Mouse (Mus musculus) liver, adult 2 months (tissue): ENCODE measurements around the gene Cog1. TPM values are rescaled to one million over a fixed set of nuclear protein-coding genes. Genes with fewer than 3 reads are reported as not detected.
A peak's percentile ranks its signal among the peaks of the same experiment; 100 is the strongest.

Experiments used
- DNase-seq: peaks from one replicate; pipeline ENCODE4 v3.0.0-alpha.2; 2011; ENCODE audit warnings: low read depth, low spot score; ENCODE audit errors: extremely low read depth
- H3K27ac ChIP-seq: fragments of 200-500 bp; replicated peaks from 2 replicates; pipeline ENCODE4 v1.5.1; 2012; ENCODE audit warnings: low read depth, mild to moderate bottlenecking, control low read depth, inconsistent platforms, low read length; ENCODE audit not compliant: insufficient read depth
- H3K27me3 ChIP-seq: fragments of 200-500 bp; 2 replicates; pipeline ENCODE4 v1.6.1; 2012; ENCODE audit warnings: mild to moderate bottlenecking, moderate library complexity, low read length, inconsistent platforms; ENCODE audit not compliant: control insufficient read depth, insufficient read depth
- H3K36me3 ChIP-seq: fragments of 200-500 bp; 2 replicates; pipeline ENCODE4 v1.6.1; 2012; ENCODE audit warnings: low read length, inconsistent platforms; ENCODE audit not compliant: control insufficient read depth, insufficient read depth
- H3K4me1 ChIP-seq: fragments of 200-500 bp; 2 replicates; pipeline ENCODE4 v1.6.1; 2011; ENCODE audit warnings: low read length; ENCODE audit not compliant: control insufficient read depth, insufficient read depth
- H3K4me3 ChIP-seq: fragments of 200-500 bp; 2 replicates; pipeline ENCODE4 v1.5.1; 2011; ENCODE audit warnings: low read depth, mild to moderate bottlenecking, control low read depth, low read length, moderate library complexity; ENCODE audit not compliant: insufficient read depth
- H3K79me2 ChIP-seq: fragments of 200-500 bp; 2 replicates; pipeline ENCODE4 v1.6.1; 2012; ENCODE audit warnings: inconsistent platforms, mild to moderate bottlenecking, low read length, moderate library complexity; ENCODE audit not compliant: control insufficient read depth, insufficient read depth
- H3K9ac ChIP-seq: fragments of 200-500 bp; 2 replicates; pipeline ENCODE4 v1.6.1; 2012; ENCODE audit warnings: low read depth, mild to moderate bottlenecking, control low read depth, inconsistent platforms, low read length
- CTCF ChIP-seq: fragments of 200-500 bp; IDR thresholded peaks from 2 replicates; pipeline ENCODE4 v1.5.1; 2011; ENCODE audit warnings: low read depth, low read length, control low read depth
- POLR2A ChIP-seq: fragments of 200-500 bp; IDR thresholded peaks from 2 replicates; pipeline ENCODE4 v1.6.1; 2011; ENCODE audit warnings: low read length, control low read depth; ENCODE audit not compliant: insufficient read depth; ENCODE audit errors: extremely low read depth
- WGBS: fragments of 180-500 bp; shearing (Covaris S2); methylation state at CpG from one replicate; pipeline ENCODE4 v1.1.7; 2018; 5-methylcytosine and 5-hydroxymethylcytosine counted together
- polyA plus RNA-seq: library from polyadenylated mRNA; depleted of rRNA; stranded (reverse); fragments of >200 nt; gene quantifications from 2 replicates; pipeline ENCODE4 v1.2.3, GENCODE M21; 2012
- total RNA-seq: library from RNA; depleted of rRNA; stranded (reverse); fragments of >200 nt; gene quantifications from 2 replicates; pipeline ENCODE4 v1.2.3, GENCODE M21; 2014

Cog1 gene
- total and polyA plus RNA-seq, 2 experiments = 6.0 to 17.7 TPM

DNA sequence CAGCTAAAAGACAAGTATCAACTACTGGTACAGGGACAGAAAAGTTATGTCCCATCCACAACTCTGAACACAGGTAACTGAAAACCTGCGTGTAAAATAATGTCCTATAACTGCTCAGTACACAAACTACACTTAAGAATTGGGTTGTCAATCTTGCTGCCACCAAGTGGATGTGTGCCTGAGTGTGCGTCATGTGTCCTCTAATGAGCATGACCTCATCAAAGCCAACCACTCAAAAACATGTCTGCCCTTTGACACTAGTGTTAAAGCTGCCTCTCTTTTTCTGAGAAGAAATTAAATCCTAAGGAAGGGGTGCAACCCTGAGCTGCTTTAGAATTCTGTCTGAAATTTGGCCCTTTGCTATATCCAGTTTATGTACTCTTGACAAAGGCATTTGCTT, 15.3 kb downstream of the Cog1 start:
- peaks cover 21% of the 10 kb centered on the region for H3K4me1 ChIP-seq
- no peak overlapping the region for H3K9ac ChIP-seq
- H3K36me3 ChIP-seq = peaks cover 19% of the 10 kb centered on the region
- TF ChIP-seq CTCF = no peak
- TF ChIP-seq POLR2A = no peak
- no peak overlapping the region for H3K27ac ChIP-seq
- H3K27me3 ChIP-seq = no peaks in the 10 kb centered on the region
- no peaks in the 10 kb centered on the region; the same call in 1 of the 2 replicates for H3K79me2 ChIP-seq
- no peak overlapping the region for H3K4me3 ChIP-seq
- peak; percentile 27 for DNase-seq
- 74% methylated on average over 2 of the region's 2 CpGs for WGBS

DNA sequence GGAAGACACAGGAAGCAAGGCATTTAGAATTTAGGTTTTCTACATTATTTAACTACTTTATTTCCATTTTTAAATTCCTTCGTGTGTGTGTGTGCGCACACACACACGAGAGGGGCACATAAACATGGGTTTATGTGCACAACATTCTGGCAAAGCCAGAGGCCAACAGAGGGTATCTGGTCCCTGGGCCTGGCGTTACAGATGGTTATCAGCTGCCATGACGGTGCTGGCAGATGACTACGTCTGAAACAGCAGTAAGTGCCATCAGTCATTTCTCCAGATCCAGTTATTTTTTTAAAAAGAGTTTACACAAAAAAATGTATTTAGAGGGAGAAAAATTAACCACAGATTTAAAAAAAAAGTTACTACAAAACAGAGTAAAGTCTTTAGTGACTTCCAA, 17.2 kb downstream of the Cog1 start:
- 67% methylated on average over 6 of the region's 6 CpGs for WGBS
- H3K4me1 ChIP-seq = peaks cover 21% of the 10 kb centered on the region
- DNase-seq = no peak

GRCm38 (mm10) chr11:113666648-113667047, 17.7 kb downstream of the Cog1 start:
- no peak for DNase-seq
- Histone ChIP-seq H3K4me1 (peaks cover 21% of the 10 kb centered on the region), H3K36me3 (peaks cover 8% of the 10 kb centered on the region; the same call in 1 of the 2 replicates), H3K27ac (peak overlapping the region; percentile 71), H3K27me3 (no peaks in the 10 kb centered on the region), H3K79me2 (peaks cover 11% of the 10 kb centered on the region; the same call in 1 of the 2 replicates), H3K9ac (no peak overlapping the region), H3K4me3 (no peak overlapping the region)
- TF ChIP-seq POLR2A (no peak), CTCF (no peak)
- WGBS = 55% methylated on average over 10 of the region's 10 CpGs

More for the DNA sequence above, 17.2 kb downstream of the Cog1 start:
- no peak overlapping the region for H3K4me3 ChIP-seq
- TF ChIP-seq POLR2A (no peak), CTCF (no peak)
- no peaks in the 10 kb centered on the region for H3K27me3 ChIP-seq
- peaks cover 8% of the 10 kb centered on the region; the same call in 1 of the 2 replicates for H3K79me2 ChIP-seq
- peaks cover 8% of the 10 kb centered on the region; the same call in 1 of the 2 replicates for H3K36me3 ChIP-seq
- no peak overlapping the region for H3K9ac ChIP-seq
- no peak overlapping the region for H3K27ac ChIP-seq

- H3K4me1 ChIP-seq = peaks cover 21% of the 10 kb centered on the region
- H3K4me3 ChIP-seq = no peak overlapping the region
- peaks cover 8% of the 10 kb centered on the region; the same call in 1 of the 2 replicates for H3K36me3 ChIP-seq
- DNase-seq = peak; percentile 97
- no peaks in the 10 kb centered on the region for H3K27me3 ChIP-seq
- H3K27ac ChIP-seq = peak overlapping the region; percentile 71
- H3K79me2 ChIP-seq = peaks cover 11% of the 10 kb centered on the region; the same call in 1 of the 2 replicates
- no peak for TF ChIP-seq POLR2A
- TF ChIP-seq CTCF = no peak
- H3K9ac ChIP-seq = no peak overlapping the region
- WGBS = 14% methylated on average over 2 of the region's 2 CpGs
Measured at GRCm38 (mm10) chr11:113667122-113667521, 18.2 kb downstream of the Cog1 start.

GRCm38 (mm10) chr11:113667704-113668103, 18.7 kb downstream of the Cog1 start:
- Histone ChIP-seq H3K9ac (no peak overlapping the region), H3K36me3 (peaks cover 8% of the 10 kb centered on the region; the same call in 1 of the 2 replicates), H3K27me3 (no peaks in the 10 kb centered on the region), H3K4me3 (no peak overlapping the region), H3K79me2 (peaks cover 11% of the 10 kb centered on the region; the same call in 1 of the 2 replicates), H3K4me1 (peaks cover 21% of the 10 kb centered on the region), H3K27ac (peak overlapping the region; percentile 58)
- whole genome bisulfite sequencing = 77% methylated on average over 4 of the region's 4 CpGs
- no peak for DNase-seq
- TF ChIP-seq CTCF = no peak
- no peak for TF ChIP-seq POLR2A

DNA sequence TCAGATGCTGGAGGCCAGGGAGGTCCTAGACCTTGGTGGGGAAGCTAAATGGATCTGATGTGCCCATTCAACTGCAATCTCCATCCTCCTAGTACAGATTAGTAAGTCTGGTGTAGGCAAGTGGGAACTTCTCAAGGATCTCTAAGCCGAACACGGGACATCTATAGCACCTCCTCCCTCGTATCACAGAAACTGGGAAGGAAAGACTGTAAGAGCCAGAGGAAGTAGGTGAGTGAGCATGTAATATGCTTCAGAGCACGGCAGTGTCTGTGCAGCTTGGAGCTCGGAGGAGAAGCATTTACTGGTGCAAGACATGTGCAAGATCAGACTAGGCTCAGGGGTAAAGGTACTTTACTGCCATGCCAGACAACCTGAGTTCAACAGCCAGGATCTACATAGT, 19.9 kb downstream of the Cog1 start:
- H3K79me2 ChIP-seq = peaks cover 15% of the 10 kb centered on the region; the same call in 1 of the 2 replicates
- H3K4me1 ChIP-seq = peaks cover 21% of the 10 kb centered on the region
- 78% methylated on average over 5 of the region's 5 CpGs for WGBS
- TF ChIP-seq POLR2A = no peak
- H3K36me3 ChIP-seq = peaks cover 3% of the 10 kb centered on the region; the same call in 1 of the 2 replicates
- no peak overlapping the region for H3K9ac ChIP-seq
- no peak for DNase-seq
- H3K4me3 ChIP-seq = no peak overlapping the region
- no peak overlapping the region for H3K27ac ChIP-seq
- H3K27me3 ChIP-seq = no peaks in the 10 kb centered on the region
